Mouse (Mus musculus) erythroblast, embryonic 14.5 days (primary cell): Measurements from ENCODE around the gene Epc2. TPM values are rescaled to one million over a fixed set of nuclear protein-coding genes. Genes with fewer than 3 reads are reported as not detected.

Experiments used
- H3K27me3 ChIP-seq: 2 replicates; pipeline ENCODE4 v1.6.1; 2012; ENCODE audit warnings: inconsistent platforms; ENCODE audit not compliant: control insufficient read depth
- H3K36me3 ChIP-seq: 2 replicates; pipeline ENCODE4 v1.6.1; 2012; ENCODE audit warnings: mild to moderate bottlenecking, inconsistent platforms; ENCODE audit not compliant: control insufficient read depth
- H3K4me1 ChIP-seq: 2 replicates; pipeline ENCODE4 v1.6.1; 2012; ENCODE audit warnings: inconsistent platforms; ENCODE audit not compliant: control insufficient read depth
- H3K4me3 ChIP-seq: replicated peaks from 2 replicates; pipeline ENCODE3; 2012; ENCODE audit warnings: moderate library complexity, mild to moderate bottlenecking, inconsistent platforms
- H3K9me3 ChIP-seq: 2 replicates; pipeline ENCODE4 v1.6.1; 2012; ENCODE audit warnings: low read length, inconsistent platforms, mixed read lengths; ENCODE audit not compliant: control insufficient read depth
- GATA1 ChIP-seq: IDR thresholded peaks from 2 replicates; pipeline ENCODE4 v1.6.1; 2012; ENCODE audit warnings: low read length, inconsistent platforms, mixed read lengths
- TAL1 ChIP-seq: IDR thresholded peaks from 3 replicates; pipeline ENCODE4 v1.6.1; 2012; ENCODE audit warnings: low read length, inconsistent platforms, mixed read lengths
- polyA plus RNA-seq: library from polyadenylated mRNA; stranded (reverse); fragments of >175 nt; gene quantifications from 2 replicates; pipeline ENCODE4 v1.2.3, GENCODE M21; 2012

The Epc2 gene
- polyA plus RNA-seq, 1 experiment, result 0.22 TPM

GRCm38 (mm10) chr2:49553096-49553495, 101.8 kb downstream of the Epc2 start:
- Histone ChIP-seq H3K4me1 (peaks cover 5% of the 10 kb centered on the region), H3K4me3 (no peak overlapping the region), H3K9me3 (no peaks in the 10 kb centered on the region), H3K27me3 (no peaks in the 10 kb centered on the region), H3K36me3 (peaks cover 56% of the 10 kb centered on the region)
- no peak for TF ChIP-seq TAL1
- TF ChIP-seq GATA1, result no peak

GRCm38 (mm10) chr2:49557339-49557738, 106.1 kb downstream of the Epc2 start:
- no peaks in the 10 kb centered on the region for H3K27me3 ChIP-seq
- H3K9me3 ChIP-seq, result no peaks in the 10 kb centered on the region; the same call in 1 of the 2 replicates
- TF ChIP-seq TAL1, result no peak
- no peak for TF ChIP-seq GATA1
- no peak overlapping the region for H3K4me3 ChIP-seq
- H3K4me1 ChIP-seq, result peaks cover 5% of the 10 kb centered on the region
- H3K36me3 ChIP-seq, result peaks cover 24% of the 10 kb centered on the region

- Histone ChIP-seq H3K36me3 (peaks cover 15% of the 10 kb centered on the region), H3K4me3 (no peak overlapping the region), H3K27me3 (no peaks in the 10 kb centered on the region), H3K4me1 (no peaks in the 10 kb centered on the region; the same call in 1 of the 2 replicates), H3K9me3 (no peaks in the 10 kb centered on the region; the same call in 1 of the 2 replicates)
- TF ChIP-seq TAL1 (no peak), GATA1 (no peak)
These were observed 107.1 kb downstream of the Epc2 start for GRCm38 (mm10) chr2:49558361-49558760.

GRCm38 (mm10) chr2:49562688-49563350, 111.5 kb downstream of the Epc2 start:
- no peaks in the 10 kb centered on the region for H3K27me3 ChIP-seq
- no peak overlapping the region for H3K4me3 ChIP-seq
- H3K9me3 ChIP-seq, result no peaks in the 10 kb centered on the region; the same call in 1 of the 2 replicates
- TF ChIP-seq TAL1, result no peak
- TF ChIP-seq GATA1, result no peak
- peaks cover 2% of the 10 kb centered on the region for H3K36me3 ChIP-seq
- H3K4me1 ChIP-seq, result peaks cover under 1% of the 10 kb centered on the region; the same call in 1 of the 2 replicates

GRCm38 (mm10) chr2:49569862-49570777, 118.8 kb downstream of the Epc2 start:
- Histone ChIP-seq H3K9me3 (no peaks in the 10 kb centered on the region), H3K27me3 (no peaks in the 10 kb centered on the region), H3K36me3 (no peaks in the 10 kb centered on the region), H3K4me3 (no peak overlapping the region), H3K4me1 (peaks cover 1% of the 10 kb centered on the region; the same call in 1 of the 2 replicates)
- TF ChIP-seq GATA1, result no peak
- no peak for TF ChIP-seq TAL1

GRCm38 (mm10) chr2:49570778-49571101, 119.5 kb downstream of the Epc2 start:
- H3K4me3 ChIP-seq, result no peak overlapping the region
- peaks cover 1% of the 10 kb centered on the region; the same call in 1 of the 2 replicates for H3K4me1 ChIP-seq
- no peaks in the 10 kb centered on the region for H3K36me3 ChIP-seq
- TF ChIP-seq GATA1 (no peak), TAL1 (no peak)
- H3K9me3 ChIP-seq, result no peaks in the 10 kb centered on the region
- H3K27me3 ChIP-seq, result no peaks in the 10 kb centered on the region

GRCm38 (mm10) chr2:49571159-49571920, 120.1 kb downstream of the Epc2 start:
- Histone ChIP-seq H3K4me3 (no peak overlapping the region), H3K27me3 (no peaks in the 10 kb centered on the region), H3K36me3 (no peaks in the 10 kb centered on the region), H3K4me1 (peaks cover 1% of the 10 kb centered on the region; the same call in 1 of the 2 replicates), H3K9me3 (no peaks in the 10 kb centered on the region)
- TF ChIP-seq GATA1 (no peak), TAL1 (no peak)

GRCm38 (mm10) chr2:49572111-49572642, 120.9 kb downstream of the Epc2 start:
- Histone ChIP-seq H3K36me3 (no peaks in the 10 kb centered on the region), H3K4me3 (no peak overlapping the region), H3K27me3 (no peaks in the 10 kb centered on the region), H3K9me3 (no peaks in the 10 kb centered on the region), H3K4me1 (peaks cover 1% of the 10 kb centered on the region; the same call in 1 of the 2 replicates)
- no peak for TF ChIP-seq TAL1
- TF ChIP-seq GATA1, result no peak

GRCm38 (mm10) chr2:49572684-49573083, 121.4 kb downstream of the Epc2 start:
- TF ChIP-seq TAL1 (no peak), GATA1 (no peak)
- Histone ChIP-seq H3K9me3 (no peaks in the 10 kb centered on the region), H3K4me3 (no peak overlapping the region), H3K27me3 (no peaks in the 10 kb centered on the region), H3K36me3 (no peaks in the 10 kb centered on the region), H3K4me1 (peaks cover 1% of the 10 kb centered on the region; the same call in 1 of the 2 replicates)
